Mouse (Mus musculus): ENCODE measurements at regions not wholly inside any gene's neighbourhood (a gene's known extent, or its start where the extent isn't known, plus 50 kb on each side); places are given as distances from the start of the nearest gene placed in this dataset.
"Not testable (repeated sequence)": the region's sequence is repeated elsewhere in the genome, so short reads cannot be mapped to it uniquely, and the experiment has no call there.

GRCm38 (mm10) chr17:91733927-91734324, 641.1 kb upstream of the Nrxn1 start:
- ATAC-seq, result no peak

GRCm38 (mm10) chr17:91733174-91733926, 640.5 kb upstream of the Nrxn1 start:
- Histone ChIP-seq H3K9me3 (replicated peaks; ENCODE audit: control insufficient read depth, low read length) (no peaks in the 10 kb centered on the region), H3K4me3 (ENCODE audit: low read depth, low read length) (no peak overlapping the region), H3K36me3 (ENCODE audit: control insufficient read depth, insufficient read depth, low read length) (no peaks in the 10 kb centered on the region), H3K4me1 (ENCODE audit: control insufficient read depth, insufficient read depth, low read length) (no peaks in the 10 kb centered on the region), H3K4me2 (ENCODE audit: low read length) (no peak overlapping the region), H3K9ac (ENCODE audit: low read length) (no peak overlapping the region), H3K27me3 (replicated peaks; ENCODE audit: control insufficient read depth, insufficient read depth, low read length) (no peaks in the 10 kb centered on the region), H3K27ac (ENCODE audit: low read depth, low read length) (no peak overlapping the region)
- ATAC-seq (no peak), DNase-seq (ENCODE audit: low spot score) (no peak)
- WGBS, result 85% methylated on average over 2 of the region's 2 CpGs

More at GRCm38 (mm10) chr17:91733927-91734324, 641.1 kb upstream of the Nrxn1 start:
- no peak overlapping the region for H3K27ac ChIP-seq (ENCODE audit: low read depth, low read length)
- H3K4me1 ChIP-seq (ENCODE audit: control insufficient read depth, insufficient read depth, low read length), result no peaks in the 10 kb centered on the region
- no peaks in the 10 kb centered on the region for H3K9me3 ChIP-seq (replicated peaks; ENCODE audit: control insufficient read depth, low read length)
- no peaks in the 10 kb centered on the region for H3K27me3 ChIP-seq (replicated peaks; ENCODE audit: control insufficient read depth, insufficient read depth, low read length)
- no peaks in the 10 kb centered on the region for H3K36me3 ChIP-seq (ENCODE audit: control insufficient read depth, insufficient read depth, low read length)
- WGBS, result 82% methylated on average over 1 of the region's 1 CpGs
- H3K4me3 ChIP-seq (ENCODE audit: low read depth, low read length), result no peak overlapping the region
- H3K9ac ChIP-seq (ENCODE audit: low read length), result no peak overlapping the region
- H3K4me2 ChIP-seq (ENCODE audit: low read length), result no peak overlapping the region
- DNase-seq (ENCODE audit: low spot score), result peak; percentile 22

GRCm38 (mm10) chr17:91710412-91710811, 617.5 kb upstream of the Nrxn1 start:
- ATAC-seq, result no peak
- Histone ChIP-seq H3K4me1 (ENCODE audit: control insufficient read depth, insufficient read depth, low read length) (no peaks in the 10 kb centered on the region), H3K9ac (ENCODE audit: low read length) (no peak overlapping the region), H3K4me2 (ENCODE audit: low read length) (no peak overlapping the region), H3K27me3 (replicated peaks; ENCODE audit: control insufficient read depth, insufficient read depth, low read length) (no peaks in the 10 kb centered on the region), H3K9me3 (replicated peaks; ENCODE audit: control insufficient read depth, low read length) (no peaks in the 10 kb centered on the region), H3K36me3 (ENCODE audit: control insufficient read depth, insufficient read depth, low read length) (no peaks in the 10 kb centered on the region), H3K27ac (ENCODE audit: low read depth, low read length) (no peak overlapping the region), H3K4me3 (ENCODE audit: low read depth, low read length) (no peak overlapping the region)
- no peak for DNase-seq (ENCODE audit: low spot score)

- Histone ChIP-seq H3K4me3 (ENCODE audit: low read depth, low read length) (no peak overlapping the region), H3K27ac (ENCODE audit: low read depth, low read length) (no peak overlapping the region), H3K9me3 (replicated peaks; ENCODE audit: control insufficient read depth, low read length) (no peaks in the 10 kb centered on the region), H3K9ac (ENCODE audit: low read length) (no peak overlapping the region), H3K4me1 (ENCODE audit: control insufficient read depth, insufficient read depth, low read length) (no peaks in the 10 kb centered on the region), H3K36me3 (ENCODE audit: control insufficient read depth, insufficient read depth, low read length) (no peaks in the 10 kb centered on the region), H3K4me2 (ENCODE audit: low read length) (no peak overlapping the region), H3K27me3 (replicated peaks; ENCODE audit: control insufficient read depth, insufficient read depth, low read length) (no peaks in the 10 kb centered on the region)
- no peak for ATAC-seq
- WGBS, result 80% methylated on average over 4 of the region's 4 CpGs
- DNase-seq (ENCODE audit: low spot score), result no peak
These were observed 598.2 kb upstream of the Nrxn1 start for GRCm38 (mm10) chr17:91691063-91691462.

DNA sequence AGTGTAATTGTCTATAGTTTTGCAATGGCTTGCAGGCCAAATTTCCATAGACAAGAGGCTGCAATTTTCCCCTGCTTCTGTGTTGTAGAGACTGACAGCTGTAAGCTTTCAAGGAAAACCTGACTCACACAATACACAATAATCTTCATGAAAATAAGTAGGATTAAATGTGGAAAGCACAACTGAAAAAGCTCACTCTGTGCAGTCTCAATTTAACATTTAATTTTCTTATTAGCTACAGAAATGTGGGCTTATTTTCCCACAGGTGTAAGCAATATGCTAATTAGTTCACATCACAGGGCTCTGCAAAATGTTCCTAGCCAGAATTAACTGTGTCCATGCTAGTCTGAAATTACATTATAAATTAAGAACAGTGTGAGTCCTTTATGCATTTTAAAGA, 564.6 kb upstream of the Nrxn1 start:
- Histone ChIP-seq H3K4me1 (ENCODE audit: control insufficient read depth, insufficient read depth, low read length) (no peaks in the 10 kb centered on the region), H3K4me3 (ENCODE audit: low read depth, low read length) (no peak overlapping the region), H3K36me3 (ENCODE audit: control insufficient read depth, insufficient read depth, low read length) (no peaks in the 10 kb centered on the region), H3K4me2 (ENCODE audit: low read length) (no peak overlapping the region), H3K27me3 (replicated peaks; ENCODE audit: control insufficient read depth, insufficient read depth, low read length) (no peaks in the 10 kb centered on the region), H3K9me3 (replicated peaks; ENCODE audit: control insufficient read depth, low read length) (no peaks in the 10 kb centered on the region), H3K9ac (ENCODE audit: low read length) (no peak overlapping the region), H3K27ac (ENCODE audit: low read depth, low read length) (no peak overlapping the region)
- DNase-seq (ENCODE audit: low spot score) (peak; percentile 54), ATAC-seq (peak; percentile 80)

DNA sequence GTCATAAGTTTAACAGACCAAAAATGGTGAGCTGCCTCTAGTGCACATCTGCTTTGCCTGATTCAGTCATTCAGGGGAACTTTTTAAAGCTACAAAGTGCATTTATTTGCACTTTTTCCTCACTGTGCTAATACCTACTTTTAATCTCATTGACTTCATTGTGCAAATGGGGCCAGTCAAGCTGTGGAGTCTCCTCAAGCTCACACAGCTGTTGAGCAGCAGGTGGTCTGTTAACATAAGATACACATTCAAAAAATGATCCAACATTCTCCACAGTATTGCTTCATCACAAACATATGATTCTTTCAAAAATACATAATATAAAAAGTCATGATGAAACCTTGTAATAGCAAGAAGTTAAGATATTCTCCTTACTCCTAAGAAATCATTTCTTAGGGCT, 564.2 kb upstream of the Nrxn1 start:
- DNase-seq (ENCODE audit: low spot score), result peak; percentile 20
- peak; percentile 66 for ATAC-seq
- Histone ChIP-seq H3K9me3 (replicated peaks; ENCODE audit: control insufficient read depth, low read length) (no peaks in the 10 kb centered on the region), H3K27ac (ENCODE audit: low read depth, low read length) (no peak overlapping the region), H3K4me2 (ENCODE audit: low read length) (no peak overlapping the region), H3K4me3 (ENCODE audit: low read depth, low read length) (no peak overlapping the region), H3K4me1 (ENCODE audit: control insufficient read depth, insufficient read depth, low read length) (no peaks in the 10 kb centered on the region), H3K27me3 (replicated peaks; ENCODE audit: control insufficient read depth, insufficient read depth, low read length) (no peaks in the 10 kb centered on the region), H3K36me3 (ENCODE audit: control insufficient read depth, insufficient read depth, low read length) (no peaks in the 10 kb centered on the region), H3K9ac (ENCODE audit: low read length) (no peak overlapping the region)

GRCm38 (mm10) chr17:91631915-91632314, 539.0 kb upstream of the Nrxn1 start:
- no peaks in the 10 kb centered on the region for H3K9me3 ChIP-seq (replicated peaks; ENCODE audit: control insufficient read depth, low read length)
- H3K27me3 ChIP-seq (replicated peaks; ENCODE audit: control insufficient read depth, insufficient read depth, low read length), result no peaks in the 10 kb centered on the region

DNA sequence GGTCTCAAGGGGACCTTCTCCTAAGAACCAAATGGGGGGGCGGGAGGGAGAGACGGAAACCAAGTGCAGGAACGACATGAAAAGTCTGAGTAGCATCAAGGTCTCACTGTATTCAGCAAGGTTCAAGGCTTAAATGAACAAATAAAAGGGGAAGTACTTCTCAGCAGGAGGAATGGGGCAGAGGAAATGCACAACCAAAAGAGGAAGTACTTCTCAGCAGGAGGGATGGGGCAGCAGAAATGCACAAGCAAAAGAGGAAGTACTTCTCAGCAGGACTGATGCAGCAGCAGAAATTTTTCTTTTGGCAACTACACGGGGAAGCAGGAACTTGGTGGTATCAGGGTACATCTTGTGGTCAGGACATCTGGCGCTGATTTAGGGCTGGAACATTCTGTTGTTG, 521.3 kb upstream of the Nrxn1 start:
- H3K27me3 ChIP-seq (replicated peaks; ENCODE audit: control insufficient read depth, insufficient read depth, low read length); H3K27ac ChIP-seq (ENCODE audit: low read depth, low read length); DNase-seq (ENCODE audit: low spot score); H3K9me3 ChIP-seq (replicated peaks; ENCODE audit: control insufficient read depth, low read length); H3K4me1 ChIP-seq (ENCODE audit: control insufficient read depth, insufficient read depth, low read length); ATAC-seq; H3K36me3 ChIP-seq (ENCODE audit: control insufficient read depth, insufficient read depth, low read length); H3K4me3 ChIP-seq (ENCODE audit: low read depth, low read length); H3K9ac ChIP-seq (ENCODE audit: low read length); H3K4me2 ChIP-seq (ENCODE audit: low read length): not testable (repeated sequence)
- WGBS, result 89% methylated on average over 5 of the region's 5 CpGs

More at GRCm38 (mm10) chr17:91631915-91632314, 539.0 kb upstream of the Nrxn1 start:
- H3K4me1 ChIP-seq (ENCODE audit: control insufficient read depth, insufficient read depth, low read length), result no peaks in the 10 kb centered on the region
- no peak overlapping the region for H3K9ac ChIP-seq (ENCODE audit: low read length)
- no peak overlapping the region for H3K4me3 ChIP-seq (ENCODE audit: low read depth, low read length)
- no peaks in the 10 kb centered on the region for H3K36me3 ChIP-seq (ENCODE audit: control insufficient read depth, insufficient read depth, low read length)
- no peak overlapping the region for H3K4me2 ChIP-seq (ENCODE audit: low read length)
- no peak overlapping the region for H3K27ac ChIP-seq (ENCODE audit: low read depth, low read length)
- ATAC-seq (no peak), DNase-seq (ENCODE audit: low spot score) (no peak)

DNA sequence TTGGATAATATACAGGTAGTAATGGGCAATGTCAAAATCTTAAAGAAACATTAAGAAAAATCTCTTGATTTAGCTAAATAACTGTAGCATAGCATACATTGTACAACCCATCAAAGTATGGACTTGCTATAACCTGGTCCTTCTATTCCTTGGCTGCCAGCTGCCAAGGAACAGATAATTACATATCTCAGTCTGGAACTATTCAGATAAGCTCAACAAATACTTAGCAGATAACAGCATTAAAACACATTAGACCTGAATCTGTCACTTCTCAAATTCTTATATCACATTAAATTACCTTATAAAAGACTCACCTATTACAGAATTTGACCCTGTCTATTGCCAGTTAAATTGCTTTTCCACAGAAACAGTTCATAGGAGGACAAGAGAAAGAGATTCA, 496.2 kb upstream of the Nrxn1 start:
- ATAC-seq (no peak), DNase-seq (ENCODE audit: low spot score) (no peak)
- H3K36me3 ChIP-seq (ENCODE audit: control insufficient read depth, insufficient read depth, low read length), result no peaks in the 10 kb centered on the region
- no peak overlapping the region for H3K9ac ChIP-seq (ENCODE audit: low read length)
- H3K27ac ChIP-seq (ENCODE audit: low read depth, low read length), result no peak overlapping the region
- no peak overlapping the region for H3K4me2 ChIP-seq (ENCODE audit: low read length)
- no peaks in the 10 kb centered on the region for H3K27me3 ChIP-seq (replicated peaks; ENCODE audit: control insufficient read depth, insufficient read depth, low read length)
- H3K9me3 ChIP-seq (replicated peaks; ENCODE audit: control insufficient read depth, low read length), result no peaks in the 10 kb centered on the region
- H3K4me1 ChIP-seq (ENCODE audit: control insufficient read depth, insufficient read depth, low read length), result no peaks in the 10 kb centered on the region
- H3K4me3 ChIP-seq (ENCODE audit: low read depth, low read length), result no peak overlapping the region
